Mouse (Mus musculus) CH12.LX (cell line): ENCODE results near the gene Tmem189. TPM values are rescaled to one million over a fixed set of nuclear protein-coding genes. Genes with fewer than 3 reads are reported as not detected.

Source experiments
- DNase-seq: peaks from one replicate; pipeline ENCODE4 v3.0.0-alpha.2; 2013; ENCODE audit errors: extremely low read depth
- H3K27ac ChIP-seq: 2 replicates; pipeline ENCODE4 v1.5.1; 2012; ENCODE audit warnings: low read depth, mild to moderate bottlenecking, control low read depth, moderate library complexity; ENCODE audit not compliant: insufficient read depth
- H3K27me3 ChIP-seq: replicated peaks from 2 replicates; pipeline ENCODE3; 2012; ENCODE audit warnings: inconsistent platforms
- H3K36me3 ChIP-seq, 2 experiments: replicated peaks in 1 of 2; 2 replicates each; pipeline versions ENCODE3 to v1.6.1; 2012; ENCODE audit warnings: inconsistent platforms in 1 of 2, low read length in 1 of 2, mild to moderate bottlenecking in 1 of 2, mixed read lengths in 1 of 2, moderate library complexity in 1 of 2; ENCODE audit not compliant: control insufficient read depth in 1 of 2, insufficient read depth in 1 of 2
- H3K4me1 ChIP-seq, 2 experiments: 2 replicates each; pipeline ENCODE4 v1.6.1; 2012; ENCODE audit warnings: inconsistent platforms in 1 of 2, moderate library complexity in 1 of 2; ENCODE audit not compliant: insufficient read depth in 2 of 2, control insufficient read depth in 1 of 2
- H3K4me2 ChIP-seq: 2 replicates; pipeline ENCODE4 v1.6.1; 2012; ENCODE audit warnings: low read depth, mild to moderate bottlenecking, control low read depth; ENCODE audit not compliant: poor library complexity, insufficient read depth, severe bottlenecking
- H3K4me3 ChIP-seq, 3 experiments: fragments of 150-350 bp in 1 of 3; sonication (generic) in 1 of 3; replicated peaks in 1 of 3; 2 replicates each; pipeline versions ENCODE3 to v1.5.1; 2011 to 2012; ENCODE audit warnings: low read depth in 2 of 3, low read length in 2 of 3, mild to moderate bottlenecking in 2 of 3, moderate library complexity in 2 of 3, control low read depth in 1 of 3, improper control_type of control experiment in 1 of 3, inconsistent platforms in 1 of 3, mixed read lengths in 1 of 3; ENCODE audit not compliant: poor library complexity in 1 of 3
- H3K79me2 ChIP-seq: replicated peaks from 2 replicates; pipeline ENCODE4 v1.6.1; 2012; ENCODE audit warnings: mild to moderate bottlenecking, moderate library complexity; ENCODE audit not compliant: control insufficient read depth, poor library complexity, insufficient read depth, severe bottlenecking; ENCODE audit errors: extremely low read depth
- H3K9ac ChIP-seq: 2 replicates; pipeline ENCODE4 v1.6.1; 2012; ENCODE audit warnings: low read depth, mild to moderate bottlenecking, control low read depth, moderate library complexity; ENCODE audit not compliant: insufficient read depth
- H3K9me3 ChIP-seq: replicated peaks from 2 replicates; pipeline ENCODE3; 2012; ENCODE audit warnings: low read length, inconsistent platforms, mixed read lengths
- BHLHE40 ChIP-seq: IDR thresholded peaks from 2 replicates; pipeline ENCODE4 v1.6.1; 2011; ENCODE audit warnings: mild to moderate bottlenecking, low read depth, low read length, improper control_type of control experiment
- CHD2 ChIP-seq: IDR thresholded peaks from 2 replicates; pipeline ENCODE4 v1.6.1; 2011; ENCODE audit warnings: low read length, improper control_type of control experiment
- E2F4 ChIP-seq: IDR thresholded peaks from 2 replicates; pipeline ENCODE4 v1.6.1; 2011; ENCODE audit warnings: low read depth, low read length, improper control_type of control experiment; ENCODE audit not compliant: insufficient replicate concordance
- ELF1 ChIP-seq: IDR thresholded peaks from 2 replicates; pipeline ENCODE4 v1.6.1; 2014; ENCODE audit warnings: low read depth, mild to moderate bottlenecking, inconsistent platforms, low read length, improper control_type of control experiment
- EP300 ChIP-seq: IDR thresholded peaks from 2 replicates; pipeline ENCODE4 v1.6.1; 2011; ENCODE audit warnings: low read length, improper control_type of control experiment
- ETS1 ChIP-seq: conservative IDR thresholded peaks from 2 replicates; pipeline ENCODE4 v1.6.1; 2012; ENCODE audit warnings: low read depth, mild to moderate bottlenecking, inconsistent platforms, low read length, improper control_type of control experiment, moderate library complexity
- GABPA ChIP-seq: IDR thresholded peaks from 2 replicates; pipeline ENCODE4 v1.6.1; 2012; ENCODE audit warnings: low read depth, low read length, improper control_type of control experiment, inconsistent platforms; ENCODE audit not compliant: insufficient replicate concordance
- HCFC1 ChIP-seq: IDR thresholded peaks from 2 replicates; pipeline ENCODE4 v1.6.1; 2012; ENCODE audit warnings: low read depth, mild to moderate bottlenecking, inconsistent platforms, low read length, improper control_type of control experiment
- IRF4 ChIP-seq: IDR thresholded peaks from 2 replicates; pipeline ENCODE4 v1.6.1; 2014; ENCODE audit warnings: low read depth, mild to moderate bottlenecking, inconsistent platforms, low read length, improper control_type of control experiment
- JUN ChIP-seq: IDR thresholded peaks from 2 replicates; pipeline ENCODE4 v1.6.1; 2011; ENCODE audit warnings: low read depth, mild to moderate bottlenecking, low read length, improper control_type of control experiment, moderate library complexity; ENCODE audit not compliant: insufficient read depth
- JUND ChIP-seq: conservative IDR thresholded peaks from 2 replicates; pipeline ENCODE4 v1.6.1; 2011; ENCODE audit warnings: low read depth, low read length, improper control_type of control experiment
- KAT2A ChIP-seq: IDR thresholded peaks from 2 replicates; pipeline ENCODE4 v1.6.1; 2012; ENCODE audit warnings: low read length, improper control_type of control experiment, inconsistent platforms; ENCODE audit not compliant: insufficient replicate concordance
- MAFK ChIP-seq: IDR thresholded peaks from 2 replicates; pipeline ENCODE4 v1.6.1; 2011; ENCODE audit warnings: low read length, improper control_type of control experiment; ENCODE audit not compliant: insufficient replicate concordance
- MEF2A ChIP-seq: IDR thresholded peaks from 2 replicates; pipeline ENCODE4 v1.6.1; 2014; ENCODE audit warnings: low read depth, mild to moderate bottlenecking, inconsistent platforms, low read length, improper control_type of control experiment, borderline replicate concordance
- MXI1 ChIP-seq: IDR thresholded peaks from 2 replicates; pipeline ENCODE4 v1.6.1; 2011; ENCODE audit warnings: mild to moderate bottlenecking, low read depth, low read length, improper control_type of control experiment
- MYC ChIP-seq: IDR thresholded peaks from 2 replicates; pipeline ENCODE4 v1.6.1; 2011; ENCODE audit warnings: low read depth, mild to moderate bottlenecking, improper control_type of control experiment, low read length
- NELFE ChIP-seq: IDR thresholded peaks from 2 replicates; pipeline ENCODE4 v1.6.1; 2011; ENCODE audit warnings: low read depth, low read length, improper control_type of control experiment
- PAX5 ChIP-seq: IDR thresholded peaks from 2 replicates; pipeline ENCODE4 v1.6.1; 2012; ENCODE audit warnings: low read length, inconsistent platforms, mixed read lengths
- RAD21 ChIP-seq: IDR thresholded peaks from 2 replicates; pipeline ENCODE4 v1.6.1; 2011; ENCODE audit warnings: low read depth, mild to moderate bottlenecking, low read length, improper control_type of control experiment, moderate library complexity
- RCOR1 ChIP-seq: conservative IDR thresholded peaks from 2 replicates; pipeline ENCODE4 v1.6.1; 2012; ENCODE audit warnings: low read depth, mild to moderate bottlenecking, inconsistent platforms, low read length, improper control_type of control experiment
- SIN3A ChIP-seq: IDR thresholded peaks from 2 replicates; pipeline ENCODE4 v1.6.1; 2012; ENCODE audit warnings: low read length, improper control_type of control experiment, inconsistent platforms
- TBP ChIP-seq: conservative IDR thresholded peaks from 2 replicates; pipeline ENCODE4 v1.6.1; 2011; ENCODE audit warnings: low read depth, low read length, improper control_type of control experiment
- TCF12 ChIP-seq: IDR thresholded peaks from 2 replicates; pipeline ENCODE4 v1.6.1; 2014; ENCODE audit warnings: low read depth, mild to moderate bottlenecking, inconsistent platforms, low read length, improper control_type of control experiment
- USF1 ChIP-seq: IDR thresholded peaks from 2 replicates; pipeline ENCODE4 v1.6.1; 2014; ENCODE audit warnings: low read depth, mild to moderate bottlenecking, inconsistent platforms, low read length, improper control_type of control experiment
- ZC3H11A ChIP-seq: IDR thresholded peaks from 2 replicates; pipeline ENCODE4 v1.6.1; 2012; ENCODE audit warnings: low read depth, mild to moderate bottlenecking, inconsistent platforms, low read length, improper control_type of control experiment
- ZKSCAN1 ChIP-seq: IDR thresholded peaks from 2 replicates; pipeline ENCODE4 v1.6.1; 2012; ENCODE audit warnings: low read depth, inconsistent platforms, low read length, improper control_type of control experiment, borderline replicate concordance
- ZNF384 ChIP-seq: IDR thresholded peaks from 2 replicates; pipeline ENCODE4 v1.6.1; 2012; ENCODE audit warnings: low read depth, low read length, improper control_type of control experiment, inconsistent platforms
- dilution Hi-C: fragments of 300-500 bp; cut with MboI; formaldehyde crosslinking; loops from 2 replicates; pipeline ENCODE4 v1.14.3; 2020; ENCODE audit warnings: low sequenced_read_pairs; ENCODE audit not compliant: extremely low pct_unique_long_range_greater_than_20kb, extremely low pct_ligation_motif_present
- in situ Hi-C: fragments of 300-500 bp; cut with MboI; formaldehyde crosslinking; loops from 3 replicates; pipeline ENCODE4 v1.14.3; 2019; ENCODE audit warnings: low sequenced_read_pairs, low pct_ligation_motif_present, low pct_unique_long_range_greater_than_20kb, mixed read lengths
- polyA plus RNA-seq: library from polyadenylated mRNA; unstranded; fragments of >175 nt; gene quantifications from 2 replicates; pipeline ENCODE4 v1.2.1, GENCODE M21; 2012; ENCODE audit warnings: low read depth; ENCODE audit not compliant: insufficient read length
- total RNA-seq, 2 experiments: library from RNA; depleted of rRNA; stranded (reverse); fragments of 300-350 nt in 1 of 2; fragments of >200 nt in 1 of 2; gene quantifications; 2 replicates each; pipeline ENCODE4 v1.2.3; 2012 to 2014

Tmem189 gene
- total and polyA plus RNA-seq, 3 experiments, result 27.9 to 30.9 (median 29.5) TPM

DNA sequence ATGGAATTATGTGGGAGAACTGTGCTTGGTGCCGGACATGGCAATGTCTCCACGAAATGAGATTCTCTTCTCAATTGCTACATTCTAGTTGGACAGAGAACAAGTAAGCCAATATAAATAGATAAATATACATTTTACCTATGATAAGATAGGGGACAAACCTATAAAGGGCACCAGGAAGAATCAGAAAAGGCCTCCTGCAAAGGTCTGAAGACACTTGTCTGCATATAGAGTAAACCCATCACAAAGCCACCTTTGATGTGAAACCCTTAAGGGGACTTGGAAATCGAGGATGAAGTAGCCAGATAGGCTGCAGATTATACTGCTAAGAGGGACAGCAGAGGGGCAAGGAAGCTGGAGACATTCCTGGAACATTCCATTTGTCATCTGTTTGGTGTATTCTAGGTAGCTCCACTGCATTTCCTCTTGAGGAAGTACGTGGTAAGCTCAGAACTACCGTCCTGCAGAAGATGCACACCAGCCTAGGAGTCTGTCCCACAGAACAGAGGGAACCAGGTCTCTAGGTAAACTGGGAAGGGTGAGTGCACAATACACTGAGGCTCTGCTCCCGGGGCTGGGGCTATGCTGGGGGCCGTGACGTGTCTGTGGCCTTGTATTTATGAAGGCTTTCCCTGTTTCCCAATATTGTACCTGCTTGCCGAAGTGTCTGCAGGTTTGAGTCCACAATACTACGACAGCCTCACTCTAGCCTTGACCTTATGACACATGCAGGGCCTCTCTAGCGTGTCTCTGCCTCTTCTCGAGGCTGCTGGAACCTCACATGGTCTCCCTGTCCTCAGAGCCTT, 56.7 kb downstream of the Tmem189 start:
- peak overlapping the region; percentile 88 for H3K4me2 ChIP-seq
- H3K79me2 ChIP-seq, result peaks cover 36% of the 10 kb centered on the region
- peak overlapping the region; percentile 8 to 86 (median 49) for H3K4me3 ChIP-seq
- no peak for TF ChIP-seq GABPA
- 0 out of 2 replicates have a peak, but pooled peaks have one; percentile 5 for TF ChIP-seq BHLHE40
- in situ Hi-C loops (no loop called here), dilution Hi-C loops (no loop called here)
- peaks cover 30 to 50% of the 10 kb centered on the region in 2 experiments for H3K4me1 ChIP-seq
- no peak for DNase-seq
- peak overlapping the region; percentile 66 for H3K9ac ChIP-seq
- peak overlapping the region; percentile 97 for H3K27ac ChIP-seq
- no peaks in the 10 kb centered on the region for H3K27me3 ChIP-seq
- H3K36me3 ChIP-seq, result peaks cover 13 to 19% of the 10 kb centered on the region in 2 experiments
- peaks cover 3% of the 10 kb centered on the region for H3K9me3 ChIP-seq

DNA sequence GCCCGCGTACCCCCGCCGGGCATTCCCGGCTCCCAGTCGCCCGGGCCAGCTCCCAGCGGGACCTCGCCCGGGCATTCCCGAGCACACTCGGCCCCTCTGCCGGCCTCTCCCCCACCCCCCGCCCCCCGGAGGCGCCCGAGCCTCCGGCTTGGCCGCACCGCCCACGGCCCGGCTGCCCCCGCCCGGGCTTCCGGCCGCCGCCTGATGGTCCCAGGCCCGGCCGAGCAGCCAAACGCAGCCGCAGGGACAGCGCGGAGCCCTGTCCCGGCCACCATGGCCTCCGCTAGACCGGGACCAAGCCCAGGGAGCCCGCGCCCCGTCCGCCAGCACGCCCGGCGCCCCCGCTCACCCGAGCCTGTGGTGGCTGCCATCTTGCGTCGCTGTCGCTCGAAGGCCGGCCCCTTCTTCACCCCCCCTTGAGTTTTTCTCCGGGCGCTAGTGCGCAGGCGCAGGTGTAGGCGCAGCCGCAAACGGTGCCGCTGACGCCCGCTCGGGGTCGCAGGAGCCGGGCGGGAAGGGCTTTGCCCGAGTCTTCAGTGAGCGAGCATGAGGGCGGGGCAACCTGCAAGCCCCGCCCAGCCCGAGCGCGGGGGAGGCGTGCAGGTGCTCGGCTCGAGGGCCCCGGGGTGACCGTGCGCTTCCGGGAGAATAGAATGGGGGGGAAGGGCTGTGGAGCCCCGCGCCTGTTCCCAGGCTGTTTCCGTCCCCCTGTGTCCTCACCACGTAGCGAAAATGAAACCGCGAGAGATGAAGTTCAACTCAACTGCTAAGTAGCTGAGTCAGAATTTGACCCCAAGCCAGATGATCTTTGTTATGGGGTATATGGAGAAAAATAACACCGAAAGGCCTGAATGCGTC, 57.8 kb downstream of the Tmem189 start, which contains the start of gene Ube2v1:
Gene Ube2v1, minus strand, starts transcription at position 505 of the 858 bp plus-strand sequence.
- Histone ChIP-seq H3K27ac (peak within 1 kb of the TSS; percentile 97), H3K36me3 (peaks cover 20 to 30% of the 10 kb centered on the region in 2 experiments), H3K9ac (peak within 1 kb of the TSS; percentile 97), H3K4me2 (peak within 1 kb of the TSS; percentile 88), H3K9me3 (peaks cover 3% of the 10 kb centered on the region), H3K79me2 (peaks cover 47% of the 10 kb centered on the region), H3K4me1 (peaks cover 37 to 60% of the 10 kb centered on the region in 2 experiments), H3K4me3 (peak within 1 kb of the TSS; percentile 61 to 86 (median 71)), H3K27me3 (no peaks in the 10 kb centered on the region)
- peak; percentile 97 for DNase-seq
- dilution Hi-C loops, result no loop called here
- in situ Hi-C loops, result no loop called here
- TF ChIP-seq E2F4, result peak; percentile 59; the same call in 1 of the 2 replicates
- TF ChIP-seq HCFC1, result peak; percentile 93
- TF ChIP-seq MAFK, result peak; percentile 92
- TF ChIP-seq KAT2A, result peak; percentile 90; the same call in 1 of the 2 replicates
- peak; percentile 98 for TF ChIP-seq BHLHE40
- TF ChIP-seq ZKSCAN1, result no peak
- TF ChIP-seq RCOR1, result peak; percentile 71
- peak; percentile 25; the same call in 1 of the 2 replicates for TF ChIP-seq GABPA
- TF ChIP-seq IRF4, result peak; percentile 97
- peak; percentile 100 for TF ChIP-seq ETS1
- TF ChIP-seq CHD2, result peak; percentile 96
- peak; percentile 85 for TF ChIP-seq NELFE
- no peak for TF ChIP-seq ZC3H11A
- peak; percentile 89 for TF ChIP-seq EP300
- peak; percentile 90 for TF ChIP-seq SIN3A
- TF ChIP-seq TCF12, result peak; percentile 97
- no peak; the same call in 1 of the 2 replicates for TF ChIP-seq TBP
- peak; percentile 85 for TF ChIP-seq JUND
- no peak for TF ChIP-seq PAX5
- TF ChIP-seq JUN, result peak; percentile 85
- no peak for TF ChIP-seq ZNF384
- TF ChIP-seq MYC, result peak; percentile 73
- TF ChIP-seq RAD21, result no peak
- TF ChIP-seq MEF2A, result peak; percentile 90
- TF ChIP-seq USF1, result peak; percentile 24; the same call in 1 of the 2 replicates
- no peak; the same call in 1 of the 2 replicates for TF ChIP-seq MXI1
- peak; percentile 96 for TF ChIP-seq ELF1
